Mouse (Mus musculus): ENCODE measurements at regions not wholly inside any gene's neighbourhood (a gene's known extent, or its start where the extent isn't known, plus 50 kb on each side); places are given as distances from the start of the nearest gene placed in this dataset.

DNA sequence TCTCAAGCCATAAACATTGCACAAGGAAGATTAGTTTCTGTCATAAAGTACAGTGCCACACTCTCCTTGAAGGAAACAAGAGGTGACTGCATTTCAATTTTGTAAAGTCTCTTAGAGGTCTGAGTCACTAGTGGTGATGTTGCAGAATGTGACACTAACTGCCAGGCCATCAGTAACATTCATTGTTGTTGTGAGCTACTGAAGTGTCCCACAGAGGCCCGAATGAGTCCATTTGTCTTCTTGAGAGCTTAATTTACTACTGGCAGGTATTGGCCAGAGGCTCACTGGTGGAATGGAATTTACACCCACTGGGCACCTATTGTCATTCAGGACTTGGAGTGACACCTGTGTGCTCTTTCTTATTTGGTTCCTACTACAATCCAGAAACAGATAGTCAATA is 299.0 kb downstream of the Fam84b start:
- TF ChIP-seq CTCF (IDR thresholded peaks at IDR 0.05; ENCODE audit: borderline replicate concordance, insufficient read depth, low read depth, low read length) (no peak), POLR2A (IDR thresholded peaks at IDR 0.05; ENCODE audit: borderline replicate concordance, insufficient read depth, low read length) (no peak)

All from cerebellum, adult 2 months (tissue).